Mouse (Mus musculus) MEL-GATA-1-ER (cell line): ENCODE results near the gene Zkscan4.
"Not testable (repeated sequence)": the region's sequence is repeated elsewhere in the genome, so short reads cannot be mapped to it uniquely, and the experiment has no call there.

ENCODE experiments used
- DNase-seq: peaks from one replicate; pipeline ENCODE4 v3.0.0-alpha.2; 2012; ENCODE audit warnings: low read depth; ENCODE audit errors: extremely low read depth

The Zkscan4 gene

GRCm38 (mm10) chr13:21478759-21479670, at the start of gene Zkscan4, which contains the start of gene Gm10065:
Zkscan4 (plus strand) TSS chr13:21478907.
Gm10065 (minus strand) TSS chr13:21479441.
- DNase-seq = not testable (repeated sequence)

- no peak for DNase-seq
These were observed 43.2 kb upstream of the Zkscan4 start for GRCm38 (mm10) chr13:21435476-21435875.

- DNase-seq = no peak
These were observed 38.1 kb upstream of the Zkscan4 start, which contains the start of gene Pgbd1 for GRCm38 (mm10) chr13:21440503-21441206. Pgbd1 (minus strand) TSS chr13:21441058.

GRCm38 (mm10) chr13:21441207-21441572, 37.5 kb upstream of the Zkscan4 start:
- DNase-seq = no peak

GRCm38 (mm10) chr13:21446796-21447195, 31.9 kb upstream of the Zkscan4 start:
- no peak for DNase-seq

- no peak for DNase-seq
These were observed 30.7 kb upstream of the Zkscan4 start for GRCm38 (mm10) chr13:21447856-21448614.

GRCm38 (mm10) chr13:21453042-21453441, 25.7 kb upstream of the Zkscan4 start:
- DNase-seq = no peak

- DNase-seq = peak; percentile 66
These were observed 25.3 kb upstream of the Zkscan4 start, which contains the start of gene Zscan26 for GRCm38 (mm10) chr13:21453449-21453848. Zscan26 (minus strand) TSS chr13:21453730.

GRCm38 (mm10) chr13:21454133-21454532, 24.6 kb upstream of the Zkscan4 start:
- no peak for DNase-seq

GRCm38 (mm10) chr13:21456347-21456746, 22.4 kb upstream of the Zkscan4 start:
- no peak for DNase-seq

- not testable (repeated sequence) for DNase-seq
These were observed 16.2 kb upstream of the Zkscan4 start for GRCm38 (mm10) chr13:21462516-21462915.

- DNase-seq = no peak
These were observed 11.4 kb upstream of the Zkscan4 start for GRCm38 (mm10) chr13:21467336-21467735.

GRCm38 (mm10) chr13:21468061-21469019, 10.4 kb upstream of the Zkscan4 start, which contains the start of gene Nkapl:
Nkapl (minus strand) TSS chr13:21468509.
- peak; percentile 66 for DNase-seq

GRCm38 (mm10) chr13:21469097-21469496, 9.6 kb upstream of the Zkscan4 start:
- DNase-seq = peak; percentile 49

GRCm38 (mm10) chr13:21472427-21472826, 6.3 kb upstream of the Zkscan4 start:
- DNase-seq = peak; percentile 30

GRCm38 (mm10) chr13:21486881-21487280, 8.2 kb downstream of the Zkscan4 start:
- DNase-seq = no peak

GRCm38 (mm10) chr13:21492847-21493246, 14.1 kb downstream of the Zkscan4 start:
- no peak for DNase-seq

- DNase-seq = no peak
These were observed 16.4 kb downstream of the Zkscan4 start, which contains the start of gene AK157302 for GRCm38 (mm10) chr13:21495080-21495479. AK157302 (plus strand) TSS chr13:21495223.

GRCm38 (mm10) chr13:21501182-21501581, 22.5 kb downstream of the Zkscan4 start, which contains the start of gene Gm11273:
Gm11273 (minus strand) TSS chr13:21501418.
- DNase-seq = not testable (repeated sequence)

- DNase-seq = peak; percentile 52
These were observed 23.6 kb downstream of the Zkscan4 start for GRCm38 (mm10) chr13:21502296-21502695.
